Mouse (Mus musculus) embryonic facial prominence, embryonic 11.5 days (tissue): ENCODE measurements around the gene Crk. TPM values are rescaled to one million over a fixed set of nuclear protein-coding genes. Genes with fewer than 3 reads are reported as not detected.

Experiments used
- ATAC-seq: fragments of 200-750 bp; cut with Nextera tagmentation; replicated peaks from 2 replicates; pipeline ENCODE4 v1.8.0; 2017; ENCODE audit warnings: low read depth; ENCODE audit not compliant: insufficient number of reproducible peaks, low FRiP score, low TSS enrichment
- DNase-seq: peaks from one replicate; pipeline ENCODE4 v3.0.0-alpha.2; 2015; ENCODE audit warnings: low spot score
- H3K27ac ChIP-seq: fragments of 300-500 bp; sonication (generic); replicated peaks from 2 replicates; pipeline ENCODE4 v1.5.1; 2014; ENCODE audit warnings: mild to moderate bottlenecking, low read depth, low read length, control low read depth
- H3K27me3 ChIP-seq: fragments of 300-500 bp; sonication (generic); 2 replicates; pipeline ENCODE4 v1.6.1; 2014; ENCODE audit warnings: mild to moderate bottlenecking, low read length, moderate library complexity, mixed read lengths; ENCODE audit not compliant: control insufficient read depth, insufficient read depth
- H3K36me3 ChIP-seq: fragments of 300-500 bp; sonication (generic); replicated peaks from 2 replicates; pipeline ENCODE4 v1.6.1; 2014; ENCODE audit warnings: low read depth, mild to moderate bottlenecking, low read length, moderate library complexity, mixed read lengths; ENCODE audit not compliant: control insufficient read depth, insufficient read depth
- H3K4me1 ChIP-seq: fragments of 300-500 bp; sonication (generic); 2 replicates; pipeline ENCODE4 v1.6.1; 2014; ENCODE audit warnings: low read length, mixed read lengths; ENCODE audit not compliant: control insufficient read depth, insufficient read depth
- H3K4me2 ChIP-seq: fragments of 300-500 bp; sonication (generic); 2 replicates; pipeline ENCODE4 v1.6.1; 2014; ENCODE audit warnings: low read depth, mild to moderate bottlenecking, control low read depth, low read length, moderate library complexity
- H3K4me3 ChIP-seq: fragments of 300-500 bp; sonication (generic); 2 replicates; pipeline ENCODE4 v1.5.1; 2014; ENCODE audit warnings: low read depth, low read length, control low read depth
- H3K9ac ChIP-seq: fragments of 300-500 bp; sonication (generic); replicated peaks from 2 replicates; pipeline ENCODE4 v1.6.1; 2014; ENCODE audit warnings: mild to moderate bottlenecking, control low read depth, low read length
- H3K9me3 ChIP-seq: fragments of 300-500 bp; sonication (generic); replicated peaks from 2 replicates; pipeline ENCODE4 v1.6.1; 2016; ENCODE audit warnings: mild to moderate bottlenecking, low read length, inconsistent platforms, mixed read lengths; ENCODE audit not compliant: control insufficient read depth
- WGBS: fragments of 180-500 bp; shearing (Covaris S2); extraction: QIAGEN DNeasy Blood & Tissue Kit; methylation state at CpG from one replicate; pipeline ENCODE4 v1.1.7; 2014; 5-methylcytosine and 5-hydroxymethylcytosine counted together
- polyA plus RNA-seq: library from polyadenylated mRNA; unstranded; fragments of >200 nt; fragmentation: Nextera tagmentation; extraction: Ambion mirVana; gene quantifications from 2 replicates; pipeline ENCODE4 v1.2.1, GENCODE M21; 2014

Gene Crk
- polyA plus RNA-seq, 1 experiment from 2014 or later, result 118 TPM

DNA sequence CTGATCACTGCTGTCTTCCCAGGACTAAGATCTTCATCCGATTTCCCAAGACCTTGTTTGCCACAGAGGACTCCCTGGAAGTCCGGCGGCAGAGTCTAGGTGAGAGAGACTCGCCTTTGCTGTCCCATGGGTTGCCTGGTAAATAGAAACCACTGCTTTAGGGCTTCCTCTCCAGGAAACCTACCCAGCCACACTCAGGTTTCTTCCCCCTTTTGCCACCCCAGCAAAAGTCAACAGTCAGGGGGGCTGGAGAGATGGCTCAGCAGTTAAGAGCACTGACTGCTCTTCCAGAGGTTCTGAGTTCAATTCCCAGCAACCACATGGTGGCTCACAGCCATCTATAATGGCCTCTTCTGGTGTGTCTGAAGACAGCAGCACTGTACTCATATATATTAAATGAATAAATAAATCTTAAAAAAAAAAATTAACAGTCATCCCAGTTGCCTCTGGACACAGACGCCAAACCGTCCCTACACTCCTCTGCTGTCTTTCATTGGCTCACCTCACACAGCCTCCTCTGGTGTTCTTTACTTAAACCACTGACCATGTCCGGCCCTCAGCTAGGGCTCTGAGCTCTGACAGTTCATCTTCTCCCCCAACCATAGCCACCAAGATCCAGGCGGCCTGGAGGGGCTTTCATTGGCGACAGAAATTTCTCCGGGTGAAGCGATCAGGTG, 9.7 kb upstream of the Crk start:
- Histone ChIP-seq H3K27ac (no peak overlapping the region), H3K27me3 (no peaks in the 10 kb centered on the region), H3K4me3 (no peak overlapping the region), H3K9me3 (no peaks in the 10 kb centered on the region), H3K4me2 (no peak overlapping the region), H3K36me3 (peaks cover 3% of the 10 kb centered on the region), H3K9ac (no peak overlapping the region), H3K4me1 (no peaks in the 10 kb centered on the region)
- WGBS, result 89% methylated on average over 11 of the region's 11 CpGs
- ATAC-seq, result no peak
- no peak for DNase-seq

DNA sequence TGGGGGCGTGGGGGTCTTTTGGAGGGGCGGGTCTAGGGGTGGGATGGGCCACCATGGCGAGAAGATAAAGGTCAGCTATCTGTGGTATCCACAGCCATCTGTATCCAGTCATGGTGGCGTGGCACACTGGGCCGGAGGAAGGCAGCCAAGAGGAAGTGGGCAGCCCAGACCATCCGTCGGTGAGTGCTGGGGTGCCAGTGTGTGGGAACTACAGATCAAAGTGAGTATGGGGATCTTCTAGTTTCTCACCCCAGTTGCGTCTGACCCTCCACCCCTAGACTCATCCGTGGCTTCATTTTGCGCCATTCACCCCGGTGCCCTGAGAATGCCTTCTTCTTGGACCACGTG, 9.2 kb upstream of the Crk start:
- DNase-seq (no peak), ATAC-seq (no peak)
- no peak overlapping the region for H3K4me2 ChIP-seq
- no peaks in the 10 kb centered on the region for H3K27me3 ChIP-seq
- no peaks in the 10 kb centered on the region for H3K4me1 ChIP-seq
- no peak overlapping the region for H3K27ac ChIP-seq
- H3K9me3 ChIP-seq, result no peaks in the 10 kb centered on the region
- H3K4me3 ChIP-seq, result no peak overlapping the region
- H3K36me3 ChIP-seq, result peaks cover 3% of the 10 kb centered on the region
- H3K9ac ChIP-seq, result no peak overlapping the region
- WGBS, result 88% methylated on average over 12 of the region's 12 CpGs

DNA sequence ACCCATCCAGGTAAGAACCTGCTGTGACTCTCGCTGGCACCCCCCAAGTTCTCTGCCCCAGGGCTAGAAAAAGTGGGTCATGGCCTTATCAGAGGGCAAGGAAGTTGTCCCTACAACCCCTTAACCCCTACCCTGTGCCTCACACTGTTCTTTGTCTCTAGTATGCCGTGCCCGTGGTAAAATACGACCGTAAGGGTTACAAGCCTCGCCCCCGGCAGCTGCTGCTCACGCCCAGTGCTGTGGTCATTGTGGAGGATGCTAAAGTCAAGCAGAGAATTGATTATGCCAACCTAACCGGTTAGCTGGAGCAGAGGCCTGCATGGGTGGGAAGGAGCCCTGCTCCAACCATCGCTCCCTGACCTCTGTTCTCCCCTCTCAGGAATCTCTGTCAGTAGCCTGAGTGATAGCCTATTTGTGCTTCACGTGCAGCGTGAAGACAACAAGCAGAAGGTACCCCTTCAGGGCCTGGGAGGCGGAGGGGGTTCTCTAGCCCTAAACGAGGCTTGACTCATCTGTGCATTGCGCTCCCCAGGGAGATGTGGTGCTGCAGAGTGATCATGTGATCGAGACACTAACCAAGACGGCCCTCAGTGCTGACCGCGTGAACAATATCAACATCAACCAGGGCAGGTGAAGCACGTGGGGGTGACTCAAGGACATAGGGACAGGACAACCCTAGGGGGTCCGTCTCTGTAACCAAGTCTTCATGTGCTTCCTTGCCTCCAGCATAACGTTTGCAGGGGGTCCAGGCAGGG, 7.5 kb upstream of the Crk start:
- ATAC-seq (no peak), DNase-seq (no peak)
- no peak overlapping the region for H3K27ac ChIP-seq
- no peaks in the 10 kb centered on the region; the same call in 1 of the 2 replicates for H3K36me3 ChIP-seq
- no peak overlapping the region for H3K4me2 ChIP-seq
- no peak overlapping the region for H3K9ac ChIP-seq
- H3K27me3 ChIP-seq, result no peaks in the 10 kb centered on the region
- no peaks in the 10 kb centered on the region for H3K4me1 ChIP-seq
- 87% methylated on average over 22 of the region's 22 CpGs for WGBS
- H3K4me3 ChIP-seq, result no peak overlapping the region
- H3K9me3 ChIP-seq, result no peaks in the 10 kb centered on the region

DNA sequence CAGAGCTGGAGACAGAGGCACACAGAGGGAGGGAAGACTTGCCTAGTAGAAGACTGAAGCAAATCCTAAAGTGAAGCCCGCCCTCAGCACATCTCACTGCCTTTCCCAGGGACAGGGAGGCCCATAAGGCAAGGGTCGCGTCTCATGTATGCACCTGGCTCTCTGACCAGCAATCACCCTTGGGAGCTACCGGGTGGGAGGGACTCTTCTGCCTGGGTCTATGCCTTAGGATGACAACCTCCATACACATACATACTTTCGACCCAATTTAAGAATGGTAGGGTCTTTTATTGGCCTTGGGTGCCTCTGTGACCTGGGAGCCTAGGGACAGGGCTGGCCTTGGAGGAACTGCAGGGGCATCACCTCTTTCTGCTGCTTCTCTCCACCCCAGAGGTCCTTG, 5.6 kb upstream of the Crk start:
- Histone ChIP-seq H3K4me2 (no peak overlapping the region), H3K4me1 (no peaks in the 10 kb centered on the region), H3K9ac (no peak overlapping the region), H3K27me3 (no peaks in the 10 kb centered on the region), H3K9me3 (no peaks in the 10 kb centered on the region), H3K27ac (no peak overlapping the region), H3K4me3 (no peak overlapping the region), H3K36me3 (no peaks in the 10 kb centered on the region; the same call in 1 of the 2 replicates)
- WGBS, result 79% methylated on average over 5 of the region's 5 CpGs
- ATAC-seq, result no peak
- DNase-seq, result no peak

DNA sequence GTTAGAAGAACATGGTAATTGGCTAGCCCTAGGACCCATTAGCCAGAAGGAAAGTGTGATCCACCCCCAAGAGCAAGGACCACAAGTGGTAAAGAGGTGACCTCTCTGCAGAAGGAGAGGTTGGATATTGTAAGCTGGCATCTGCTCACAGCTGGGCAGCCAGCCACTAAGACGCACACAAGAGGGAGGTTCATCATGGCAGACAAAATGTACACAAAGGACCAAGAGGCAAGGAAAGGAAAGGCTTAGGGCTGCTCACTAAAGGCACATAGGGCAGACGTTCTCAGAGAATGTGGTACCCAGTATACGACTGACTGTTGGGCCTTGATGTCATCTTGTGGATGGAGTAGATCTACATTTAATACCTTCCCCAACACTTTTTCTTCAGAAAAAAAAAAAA, 4.2 kb upstream of the Crk start:
- Histone ChIP-seq H3K9ac (no peak overlapping the region), H3K36me3 (no peaks in the 10 kb centered on the region; the same call in 1 of the 2 replicates), H3K9me3 (no peaks in the 10 kb centered on the region), H3K4me1 (no peaks in the 10 kb centered on the region), H3K27ac (no peak overlapping the region), H3K4me3 (no peak overlapping the region), H3K27me3 (no peaks in the 10 kb centered on the region), H3K4me2 (no peak overlapping the region)
- DNase-seq, result no peak
- no peak for ATAC-seq
- 82% methylated on average over 3 of the region's 3 CpGs for WGBS

DNA sequence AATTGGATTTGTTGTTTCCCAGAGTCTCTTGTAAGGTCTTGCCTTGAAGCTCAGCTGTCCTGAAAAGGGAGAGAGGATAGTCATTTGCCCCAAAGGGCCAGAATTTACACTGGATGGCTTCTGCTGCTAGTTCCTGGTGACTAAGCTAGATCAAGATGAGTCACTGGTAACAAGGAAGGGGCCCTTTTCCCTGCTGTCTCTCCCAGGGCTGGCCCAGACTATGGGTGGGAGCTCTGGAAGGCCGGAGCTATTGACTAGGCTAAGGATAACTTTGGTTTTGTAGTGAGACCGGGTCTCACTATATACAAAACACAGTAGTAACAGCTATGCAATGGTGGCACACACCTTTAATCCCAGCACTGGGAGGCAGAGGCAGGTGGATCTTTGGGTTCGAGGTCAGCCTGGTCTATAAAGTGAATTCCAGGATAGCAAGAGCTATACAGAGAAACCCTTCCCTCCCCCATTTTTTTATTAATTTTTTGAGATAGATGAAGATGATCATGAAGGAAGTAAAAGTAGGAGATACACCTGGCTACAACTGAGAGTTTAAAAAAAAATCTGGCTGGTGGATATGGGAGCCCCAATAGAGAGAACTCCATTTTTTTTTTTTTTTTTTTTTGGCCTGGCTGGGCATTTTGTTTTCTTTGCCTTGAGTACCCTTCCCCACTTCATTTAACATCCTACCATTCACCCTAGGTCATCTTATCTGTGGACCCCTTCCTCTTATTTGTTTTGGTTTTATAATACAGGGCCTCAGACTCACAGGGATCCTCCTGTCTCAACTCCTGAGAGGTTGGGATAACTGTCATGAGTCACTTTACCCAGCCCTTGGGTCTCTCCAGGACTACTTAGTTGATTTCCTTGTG, 945 bp upstream of the Crk start:
- no peaks in the 10 kb centered on the region for H3K27me3 ChIP-seq
- H3K9ac ChIP-seq, result no peak overlapping the region; the same call in 1 of the 2 replicates
- no peak for ATAC-seq
- H3K4me1 ChIP-seq, result peaks cover 3% of the 10 kb centered on the region; the same call in 1 of the 2 replicates
- H3K27ac ChIP-seq, result no peak overlapping the region
- no peak for DNase-seq
- no peaks in the 10 kb centered on the region for H3K36me3 ChIP-seq
- H3K4me2 ChIP-seq, result peak overlapping the region; percentile 39
- 81% methylated on average over 3 of the region's 3 CpGs for WGBS
- no peaks in the 10 kb centered on the region for H3K9me3 ChIP-seq
- peak overlapping the region; percentile 100 for H3K4me3 ChIP-seq

DNA sequence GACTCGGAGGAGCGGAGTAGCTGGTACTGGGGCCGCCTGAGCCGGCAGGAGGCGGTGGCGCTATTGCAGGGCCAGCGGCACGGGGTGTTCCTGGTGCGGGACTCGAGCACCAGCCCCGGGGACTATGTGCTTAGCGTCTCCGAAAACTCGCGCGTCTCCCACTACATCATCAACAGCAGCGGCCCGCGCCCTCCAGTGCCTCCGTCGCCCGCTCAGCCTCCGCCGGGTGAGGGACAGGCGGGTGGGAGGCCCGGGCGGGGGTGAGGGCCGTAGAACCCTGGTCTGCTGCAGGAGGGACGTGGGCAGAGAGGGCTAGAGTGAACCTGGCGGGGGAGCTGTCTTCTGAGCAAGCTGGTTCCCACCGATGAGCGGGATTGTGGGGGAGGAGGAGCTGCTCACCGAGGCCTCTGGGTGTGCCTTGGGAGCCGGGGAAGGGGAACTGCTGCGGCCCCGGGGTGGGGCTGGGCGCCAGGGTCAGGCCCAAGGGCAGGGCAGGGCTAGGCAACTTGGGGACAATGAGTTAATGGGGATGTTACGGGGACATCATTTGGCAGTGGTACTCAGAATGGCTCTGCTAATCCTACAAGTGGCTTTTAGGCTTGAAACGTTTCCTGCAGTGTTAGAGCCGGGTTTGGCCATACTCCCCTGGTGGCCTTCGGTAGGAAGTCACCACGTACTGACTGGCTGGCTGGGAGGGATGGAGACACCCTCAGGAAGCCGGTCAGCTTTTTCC, 546 bp downstream of the Crk start:
- Histone ChIP-seq H3K27me3 (no peaks in the 10 kb centered on the region), H3K36me3 (no peaks in the 10 kb centered on the region), H3K4me2 (peak overlapping the region; percentile 68), H3K4me1 (peaks cover 3% of the 10 kb centered on the region; the same call in 1 of the 2 replicates), H3K4me3 (peak overlapping the region; percentile 100), H3K9me3 (no peaks in the 10 kb centered on the region), H3K9ac (peak overlapping the region; percentile 88), H3K27ac (peak overlapping the region; percentile 83)
- ATAC-seq (peak; percentile 76), DNase-seq (peak; percentile 68)
- WGBS, result under 1% methylated on average over 36 of the region's 43 CpGs
